Mouse (Mus musculus): Measurements from ENCODE around the gene Arf4.
A peak's percentile ranks its signal among the peaks of the same experiment; 100 is the strongest.
"Not testable (repeated sequence)": the region's sequence is repeated elsewhere in the genome, so short reads cannot be mapped to it uniquely, and the experiment has no call there.

The Arf4 gene

DNA sequence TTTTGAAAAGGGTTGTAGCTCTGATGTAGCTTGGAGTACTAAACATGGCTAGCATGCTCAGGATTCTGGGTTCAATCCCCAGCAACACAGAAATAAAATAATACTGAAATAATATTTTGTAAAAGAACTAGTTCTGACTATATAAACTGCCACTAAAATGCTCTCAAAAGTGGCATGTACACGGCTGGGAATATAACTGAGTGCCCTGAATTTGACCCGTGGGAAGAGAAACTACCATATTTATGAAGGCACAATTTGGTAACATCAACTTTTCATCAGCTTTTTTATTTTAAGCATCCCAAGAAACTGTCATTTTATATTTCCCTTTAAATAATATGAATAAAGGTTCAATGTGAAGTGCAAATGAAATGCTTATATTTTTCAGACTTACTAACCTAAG lies 26.0 kb downstream of the Arf4 start:
- no peak for DNase-seq

DNA sequence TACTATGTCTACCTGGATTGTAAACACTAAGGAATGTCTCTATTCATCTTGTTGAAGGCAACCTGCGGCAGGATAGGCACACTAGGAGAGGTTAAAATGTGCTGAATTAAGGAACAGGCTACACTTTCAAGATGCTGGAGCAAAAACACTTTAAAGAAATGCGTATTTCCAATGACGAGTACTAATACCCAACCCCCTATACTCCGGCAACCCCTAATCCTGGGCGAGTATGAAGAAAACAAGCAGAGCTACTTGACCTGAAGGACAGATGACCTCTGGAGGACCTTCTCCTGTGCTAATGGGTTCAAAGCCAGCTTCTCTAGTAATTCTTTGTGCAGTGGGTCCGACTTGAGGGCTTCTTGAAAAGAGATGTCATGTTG lies 30.1 kb downstream of the Arf4 start:
- DNase-seq, result no peak

DNA sequence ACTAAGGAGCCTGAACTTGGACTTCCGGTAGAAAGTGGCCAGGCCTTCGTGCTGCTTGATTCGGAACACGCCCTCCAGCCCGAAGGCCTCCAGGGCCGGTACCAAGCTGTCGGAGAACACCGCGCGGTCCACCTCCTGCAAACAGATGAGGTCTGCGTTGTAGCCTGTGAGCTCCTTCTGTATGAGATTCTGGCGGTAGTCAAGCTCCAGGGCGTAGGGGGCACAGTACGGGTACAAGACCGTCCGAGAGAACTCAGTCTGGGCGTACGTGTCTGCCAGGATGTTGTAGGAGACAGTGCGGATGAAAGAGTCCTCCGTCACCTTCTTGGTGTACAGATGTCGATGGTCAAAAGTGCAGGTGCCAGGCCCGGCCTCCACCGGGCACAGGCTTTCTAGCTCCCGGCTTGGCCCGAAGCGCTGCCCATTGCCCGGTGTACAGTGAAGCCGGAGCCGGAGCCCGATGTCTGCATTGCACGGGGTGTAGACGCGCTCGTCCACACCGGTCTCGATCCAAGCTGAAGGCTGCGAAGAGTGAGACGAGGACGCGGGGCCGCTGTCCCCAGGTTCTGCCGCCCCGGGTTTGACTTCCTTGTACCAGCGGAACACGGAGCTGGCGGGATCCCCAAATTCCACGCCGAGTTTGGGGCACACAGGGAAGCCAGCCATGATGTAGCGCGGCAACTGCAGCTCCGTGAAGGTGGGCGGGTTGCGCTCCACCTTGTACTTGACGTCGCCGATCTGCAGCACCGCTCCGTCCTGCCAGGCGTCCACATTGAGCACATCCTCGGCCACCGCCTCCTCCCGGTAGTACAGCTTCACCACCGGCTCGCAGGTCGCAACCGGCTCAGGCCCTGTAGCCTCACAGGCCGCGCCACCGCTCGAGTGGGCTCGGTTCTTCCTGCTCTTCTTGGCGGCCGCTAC lies 30.8 kb downstream of the Arf4 start:
- no peak for DNase-seq

DNA sequence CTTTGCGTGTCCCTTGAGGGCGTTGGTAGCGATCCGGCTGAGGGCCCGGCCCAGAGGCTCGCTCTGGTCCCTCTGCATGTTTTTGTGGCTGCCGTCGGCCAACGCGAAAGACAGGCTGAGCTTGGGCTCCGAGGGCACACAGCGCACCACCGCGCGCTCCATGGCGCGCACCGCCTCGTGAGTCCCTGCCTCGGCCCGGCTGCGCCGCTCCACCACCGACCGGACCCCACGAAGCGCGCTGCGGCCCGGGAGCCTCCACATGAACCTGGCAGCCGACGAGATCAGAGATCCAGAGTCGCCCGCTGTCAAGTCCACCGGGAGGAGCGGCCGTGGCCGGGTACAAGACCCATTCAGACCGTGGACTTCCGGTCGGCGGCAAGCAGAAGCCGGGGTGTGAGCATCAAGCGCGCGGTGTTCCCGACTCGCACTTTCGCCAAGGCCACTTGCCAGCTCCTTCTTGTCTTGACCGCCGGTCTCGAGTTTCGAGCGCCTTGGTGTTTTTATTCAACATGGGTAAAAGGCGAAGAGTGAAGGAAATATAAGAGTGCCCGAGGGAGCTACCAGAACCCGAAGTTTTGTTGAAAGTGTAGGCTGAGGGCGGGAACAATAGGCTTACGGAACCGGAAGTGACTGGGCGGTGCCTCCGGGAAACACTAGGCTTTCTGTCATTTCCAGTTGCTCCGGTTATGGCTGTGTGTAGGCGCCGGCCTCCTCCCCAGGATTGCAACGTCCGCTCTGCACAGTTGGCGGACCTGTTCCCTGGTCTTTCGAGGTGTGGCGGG lies 31.6 kb downstream of the Arf4 start, which contains the start of gene Pde12:
TSS of gene Pde12 (minus strand) at position 592 of the 782 bp plus-strand sequence.
- peak; percentile 91 for DNase-seq

DNA sequence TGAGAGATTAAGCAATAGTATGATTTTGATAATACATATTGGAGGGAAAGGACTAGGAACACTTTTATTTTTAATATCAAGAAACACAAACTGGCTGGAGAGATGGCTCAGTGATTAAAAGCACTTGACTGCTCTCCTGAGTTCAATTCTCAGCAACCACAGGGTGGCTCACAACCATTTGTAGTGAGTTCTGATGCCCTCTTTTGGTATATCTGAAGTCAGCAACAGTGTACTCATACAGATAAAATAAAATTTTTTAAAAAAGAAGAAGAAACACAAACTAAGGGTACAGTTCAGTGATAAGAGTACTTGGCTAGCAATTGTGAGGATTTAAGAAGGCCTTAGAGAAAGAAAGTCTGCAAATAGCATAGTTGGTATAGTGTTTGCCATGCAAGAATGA lies 33.1 kb downstream of the Arf4 start:
- DNase-seq, result no peak

DNA sequence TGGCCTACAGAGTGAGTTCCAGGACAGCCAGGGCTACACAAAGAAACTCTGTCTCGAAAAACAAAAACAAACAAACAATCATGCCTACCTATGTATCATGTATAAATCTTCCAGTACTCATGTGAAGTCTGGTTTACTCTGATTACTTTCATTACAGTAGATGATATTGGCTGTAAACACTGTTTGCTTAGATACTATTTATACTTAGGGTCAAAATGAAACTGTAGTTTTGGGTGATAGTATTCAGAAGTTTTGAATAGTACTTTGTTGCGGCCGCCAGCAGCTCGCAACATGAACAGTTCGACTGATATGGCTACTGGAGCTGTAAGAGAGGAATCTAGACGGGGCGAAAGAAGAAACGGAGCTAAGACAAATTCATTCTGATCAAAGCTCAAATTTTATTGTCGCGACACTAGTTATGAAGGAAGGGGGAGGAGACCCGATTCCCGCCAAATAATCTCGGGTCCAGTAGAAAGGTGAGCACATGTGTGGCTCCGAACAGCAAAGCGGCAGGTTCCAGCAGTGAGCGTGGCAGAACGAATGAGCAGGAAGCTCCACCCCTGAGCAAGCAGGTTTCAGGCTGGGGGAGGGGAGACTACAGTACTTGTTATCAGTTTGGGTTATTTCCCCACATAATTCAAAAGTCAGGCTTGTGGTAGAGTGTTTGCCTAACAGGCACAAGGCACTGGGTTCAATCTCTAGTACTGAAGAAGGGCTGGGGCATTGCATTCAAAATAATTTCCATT lies 34.2 kb downstream of the Arf4 start:
- DNase-seq, result not testable (repeated sequence)

DNA sequence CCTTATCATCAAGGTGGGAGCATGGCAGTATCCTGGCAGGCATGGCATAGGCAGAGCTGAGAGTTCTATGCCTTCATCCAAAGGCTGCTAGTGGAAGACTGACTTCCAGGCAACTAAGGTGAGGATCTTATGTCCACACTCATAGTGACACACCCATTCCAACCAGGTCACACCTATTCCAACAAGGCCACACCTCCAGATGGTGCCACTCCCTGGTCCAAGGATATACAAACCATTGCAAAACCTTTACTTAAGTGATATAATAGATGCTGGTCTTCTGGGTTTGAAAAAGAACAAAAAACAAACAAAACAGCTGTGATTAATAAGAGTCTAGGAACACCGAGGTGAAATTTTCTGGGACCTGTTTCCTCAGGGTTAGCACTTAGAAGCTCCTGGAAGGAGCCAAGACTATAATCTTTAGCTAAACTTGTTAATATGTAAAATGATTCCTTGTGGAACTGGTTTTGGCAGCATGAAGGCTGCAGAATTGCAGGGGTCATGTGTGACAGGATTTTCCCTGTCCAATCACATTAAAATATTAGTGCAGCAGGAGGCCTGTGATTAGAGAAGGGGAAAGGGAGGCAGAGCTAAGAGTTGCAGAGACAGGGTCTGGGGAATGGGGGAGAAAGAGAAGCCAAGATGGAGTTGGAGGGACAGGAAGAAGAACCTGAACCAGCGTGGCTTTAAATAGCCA lies 36.7 kb downstream of the Arf4 start:
- not testable (repeated sequence) for DNase-seq

DNA sequence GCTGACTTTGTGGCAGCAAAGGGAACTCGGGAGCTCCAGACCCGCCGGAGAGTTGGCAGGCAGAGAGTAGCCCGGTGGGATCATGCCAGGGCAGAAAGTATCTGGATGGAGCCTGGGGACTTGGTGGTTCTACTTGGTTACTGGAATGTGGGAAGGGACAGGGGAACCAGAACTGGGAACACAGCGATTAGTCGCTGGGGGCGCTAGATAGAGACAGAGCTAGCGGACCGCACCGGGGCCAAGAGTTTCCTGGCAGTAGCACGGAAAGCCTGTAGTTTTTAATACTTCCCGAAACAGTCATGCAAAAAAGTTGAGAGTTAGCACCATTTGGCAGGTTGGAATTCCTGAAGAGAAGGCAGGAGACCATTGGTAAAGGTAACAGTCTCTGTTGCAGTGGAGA lies 37.5 kb downstream of the Arf4 start:
- DNase-seq, result no peak

DNA sequence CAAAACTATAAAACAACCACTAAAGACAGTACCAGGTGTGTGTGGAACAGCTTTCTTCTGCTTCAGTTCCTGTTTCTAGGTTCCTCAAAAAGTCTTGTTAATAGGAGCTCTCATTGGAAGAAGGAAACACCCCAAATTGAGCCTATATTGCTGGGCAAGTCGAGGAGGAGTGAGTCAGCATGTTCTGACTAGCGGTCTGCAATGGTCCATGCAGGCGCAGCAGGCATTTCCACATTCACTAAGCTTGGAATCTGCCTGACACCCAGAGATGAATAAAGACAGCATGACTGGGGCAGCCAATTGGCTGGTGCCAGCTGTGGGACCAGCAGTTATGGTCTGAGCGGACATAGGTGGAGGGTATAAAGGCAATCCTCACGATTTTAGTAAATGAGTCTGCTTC lies 37.9 kb downstream of the Arf4 start:
- DNase-seq, result no peak

DNA sequence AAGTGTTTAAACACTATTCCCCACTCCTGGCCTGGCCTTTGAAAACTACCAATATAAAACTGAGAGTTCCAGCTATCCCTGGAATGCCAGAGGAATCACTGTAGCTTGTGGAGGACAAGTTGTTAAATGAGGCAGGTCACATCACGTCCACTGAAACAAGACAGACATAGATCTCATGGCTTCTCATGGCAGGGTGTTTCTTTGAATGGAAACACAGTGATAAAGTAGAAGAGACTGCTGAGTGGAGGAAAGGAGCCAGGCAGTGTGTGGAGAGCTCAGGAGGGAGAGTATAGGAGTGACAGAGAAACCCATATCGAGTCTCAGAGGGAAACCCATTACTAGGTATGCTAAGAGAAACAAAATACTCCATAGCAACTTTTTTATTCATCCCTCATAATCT lies 52.9 kb downstream of the Arf4 start:
- no peak for DNase-seq

DNA sequence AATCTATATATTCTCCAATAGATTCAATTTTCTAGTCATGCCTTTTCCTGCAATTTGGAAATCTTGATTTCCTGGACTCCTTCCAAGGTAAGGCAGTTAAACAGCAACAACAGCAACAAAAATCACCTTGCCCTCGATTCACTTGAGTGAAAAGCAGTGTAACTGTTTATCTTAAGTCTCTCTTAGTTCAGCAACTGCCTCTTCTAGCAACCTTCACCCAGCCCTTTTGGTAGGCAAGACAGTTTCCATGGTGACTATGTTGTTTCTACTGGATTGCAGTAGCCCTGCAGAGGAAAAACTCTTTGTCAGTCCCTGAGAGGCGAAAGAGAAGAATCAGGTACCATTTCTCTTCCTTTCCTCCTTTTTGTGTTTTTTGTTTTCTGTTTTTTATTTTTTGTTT lies 53.5 kb downstream of the Arf4 start:
- no peak for DNase-seq

DNA sequence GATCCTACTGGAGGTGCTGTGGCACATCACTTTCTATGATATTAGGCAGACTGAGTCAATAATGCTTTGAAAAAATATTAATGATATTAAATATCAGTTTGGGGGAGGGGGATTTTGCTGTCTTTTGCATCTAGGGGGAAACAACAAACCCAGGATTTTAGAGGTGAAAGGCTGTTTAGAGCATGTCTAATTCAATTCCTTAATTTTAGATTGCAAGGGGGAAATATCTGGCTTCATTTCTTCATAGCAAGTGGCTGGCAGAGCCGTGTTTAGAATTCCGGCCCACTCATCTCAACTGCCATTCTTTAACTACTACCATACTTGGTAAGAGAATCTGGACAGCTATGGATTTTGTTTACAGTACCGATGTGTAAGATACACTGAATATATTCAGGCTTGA lies 55.1 kb downstream of the Arf4 start, which contains the start of gene Dnah12:
TSS of gene Dnah12 (plus strand) at position 301 of the 400 bp plus-strand sequence.
- no peak for DNase-seq

DNA sequence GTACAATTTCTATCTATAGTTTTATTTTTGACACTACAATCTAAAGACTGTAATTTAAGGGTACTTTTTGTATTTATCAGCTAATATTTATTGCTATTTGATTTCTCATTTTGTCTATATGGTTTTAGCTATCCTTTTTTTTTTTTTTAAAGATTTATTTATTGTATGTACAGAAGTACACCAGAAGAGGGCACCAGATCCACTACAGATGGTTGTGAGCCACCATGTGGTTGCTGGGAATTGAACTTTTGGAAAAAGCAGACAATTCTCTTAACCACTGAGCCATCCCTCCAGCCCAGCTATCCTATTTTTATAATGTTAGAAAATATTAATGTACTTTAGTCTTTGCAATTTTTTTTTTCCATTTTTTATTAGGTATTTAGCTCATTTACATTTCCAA lies 60.0 kb downstream of the Arf4 start:
- DNase-seq, result no peak

DNA sequence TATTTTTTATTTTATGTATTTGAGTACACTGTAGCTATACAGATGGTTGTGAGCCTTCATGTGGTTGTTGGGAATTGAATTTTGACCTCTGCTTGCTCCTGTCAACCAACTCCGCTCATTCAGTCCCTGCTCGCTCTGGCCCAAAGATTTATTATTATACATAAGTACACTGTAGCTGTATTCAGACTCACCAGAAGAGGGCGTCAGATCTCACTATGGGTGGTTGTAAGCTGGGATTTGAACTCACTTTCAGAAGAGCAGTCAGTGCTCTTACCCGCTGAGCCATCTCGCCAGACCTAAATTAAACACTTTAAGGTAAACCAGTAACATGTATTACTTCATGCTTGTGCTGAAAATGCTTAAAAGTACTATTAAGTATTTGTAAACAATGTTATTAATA lies 67.4 kb downstream of the Arf4 start:
- not testable (repeated sequence) for DNase-seq

Measured in cerebellum, adult 9-10 months (tissue).